Mouse (Mus musculus): ENCODE data around the gene Prelp. TPM values are rescaled to one million over a fixed set of nuclear protein-coding genes. Genes with fewer than 3 reads are reported as not detected.

The Prelp gene
- total and polyA plus RNA-seq, 3 experiments = not detected

DNA sequence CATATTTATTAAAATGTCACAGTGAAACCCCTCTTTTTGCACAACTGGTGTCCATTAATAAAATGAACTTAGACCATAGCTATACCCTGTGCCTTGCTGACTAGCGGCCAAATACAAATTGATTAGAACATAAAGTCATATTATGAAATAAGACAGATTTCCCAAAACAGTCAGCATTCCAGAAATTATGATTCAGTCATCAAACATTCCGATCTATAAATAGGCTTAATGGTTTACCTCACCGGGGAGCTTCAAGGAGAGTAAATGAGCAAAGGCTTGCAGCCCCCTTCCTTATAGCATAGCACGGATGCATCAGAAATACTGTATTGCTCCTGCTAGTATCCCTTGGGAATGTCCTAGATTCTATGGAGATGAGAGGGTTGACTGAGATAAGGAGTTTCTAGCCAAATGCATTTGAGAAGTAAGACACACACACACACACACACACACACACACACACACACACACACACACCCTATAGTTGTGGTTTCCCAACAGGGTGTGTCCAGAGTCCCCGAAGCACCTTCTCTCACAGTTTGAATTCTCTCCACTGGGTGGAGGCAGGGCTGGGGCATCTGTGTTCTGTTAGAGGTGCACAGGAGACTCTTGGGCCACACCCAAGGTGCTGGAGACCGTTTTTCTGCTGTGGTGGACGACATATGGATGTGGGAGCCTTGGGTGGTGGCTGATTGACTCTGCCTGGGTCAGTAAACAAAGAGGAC is 29.0 kb upstream of the Prelp start:
- H3K79me2 ChIP-seq (ENCODE audit: control insufficient read depth, insufficient read depth, low read length, poor library complexity) = no peaks in the 10 kb centered on the region
- peak overlapping the region; percentile 84 for H3K27ac ChIP-seq (ENCODE audit: control insufficient read depth, low read depth, low read length)
- peak overlapping the region; percentile 28 for H3K9ac ChIP-seq (ENCODE audit: control insufficient read depth, low read depth, low read length, poor library complexity, severe bottlenecking)
- H3K36me3 ChIP-seq (ENCODE audit: control insufficient read depth in 1 of 2, insufficient read depth in 2 of 2, low read length in 2 of 2) = peaks cover 0 to 37% of the 10 kb centered on the region in 2 experiments; a peak in 2 of 4 replicates
- H3K4me1 ChIP-seq (ENCODE audit: control insufficient read depth in 1 of 2, insufficient read depth in 2 of 2, low read length in 2 of 2) = peaks cover 24 to 40% of the 10 kb centered on the region in 2 experiments
- H3K4me3 ChIP-seq (ENCODE audit: control insufficient read depth in 1 of 2, insufficient read depth in 1 of 2, low read depth in 2 of 2, low read length in 2 of 2) = no peak overlapping the region
- no peaks in the 10 kb centered on the region for H3K27me3 ChIP-seq (ENCODE audit: control insufficient read depth in 1 of 2, insufficient read depth in 2 of 2, low read length in 2 of 2)
- no peaks in the 10 kb centered on the region for H3K9me3 ChIP-seq (replicated peaks; ENCODE audit: insufficient read depth, low read length)
- peak; percentile 87 for DNase-seq (ENCODE audit: low read depth, low spot score)
- TF ChIP-seq MAZ (IDR thresholded peaks at IDR 0.05; ENCODE audit: low read depth, low read length) (peak; percentile 64), JUND (IDR thresholded peaks at IDR 0.05; ENCODE audit: low read depth, low read length) (no peak), MAFK (IDR thresholded peaks at IDR 0.05; ENCODE audit: borderline replicate concordance, low read depth, low read length) (no peak), GATA1 (IDR thresholded peaks at IDR 0.05; ENCODE audit: low read depth, low read length) (peak; percentile 32; the same call in 1 of the 2 replicates), CTCF (IDR thresholded peaks at IDR 0.05 in 2 of 3, conservative IDR thresholded peaks at IDR 0.05 in 1 of 3; ENCODE audit: control insufficient read depth in 1 of 3, insufficient read depth in 1 of 3, low read depth in 2 of 3, low read length in 3 of 3, poor library complexity in 1 of 3, severe bottlenecking in 1 of 3) (peak in 2 of 3 experiments; percentile 9 to 11; a peak in 1 of 6 replicates), BHLHE40 (IDR thresholded peaks at IDR 0.05; ENCODE audit: borderline replicate concordance, low read depth, low read length) (peak; percentile 36; the same call in 1 of the 2 replicates), KAT2A (conservative IDR thresholded peaks at IDR 0.05; ENCODE audit: low read depth, low read length) (no peak), NELFE (IDR thresholded peaks at IDR 0.05; ENCODE audit: low read depth, low read length) (no peak), CHD1 (IDR thresholded peaks at IDR 0.05; ENCODE audit: low read depth, low read length) (no peak), ZKSCAN1 (IDR thresholded peaks at IDR 0.05; ENCODE audit: low read depth, low read length) (no peak), ZNF384 (IDR thresholded peaks at IDR 0.05; ENCODE audit: low read depth, low read length) (no peak), POLR2AphosphoS2 (IDR thresholded peaks at IDR 0.05; ENCODE audit: low read length) (no peak), POLR2AphosphoS5 (IDR thresholded peaks at IDR 0.05; ENCODE audit: borderline replicate concordance, low read depth, low read length) (no peak), RAD21 (IDR thresholded peaks at IDR 0.05; ENCODE audit: low read depth, low read length) (no peak), USF2 (IDR thresholded peaks at IDR 0.05; ENCODE audit: borderline replicate concordance in 1 of 2, insufficient read depth in 1 of 2, low read depth in 1 of 2, low read length in 2 of 2) (no peak), TCF12 (IDR thresholded peaks at IDR 0.05; ENCODE audit: low read depth, low read length) (peak; percentile 58), POLR2A (IDR thresholded peaks at IDR 0.05; ENCODE audit: control insufficient read depth in 1 of 2, insufficient read depth in 1 of 2, low read depth in 1 of 2, low read length in 2 of 2, poor library complexity in 1 of 2) (peak in 1 of 2 experiments; percentile 39; a peak in 1 of 4 replicates), MYC (IDR thresholded peaks at IDR 0.05; ENCODE audit: low read depth, low read length) (0 out of 2 replicates have a peak, but pooled peaks have one; percentile 40), MXI1 (IDR thresholded peaks at IDR 0.05; ENCODE audit: low read depth, low read length) (peak; percentile 50; the same call in 1 of the 2 replicates), MYB (IDR thresholded peaks at IDR 0.05; ENCODE audit: low read depth, low read length) (peak; percentile 48; the same call in 1 of the 2 replicates), EP300 (IDR thresholded peaks at IDR 0.05; ENCODE audit: low read depth in 1 of 2, low read length in 2 of 2) (peak; percentile 54 to 82), MEF2A (IDR thresholded peaks at IDR 0.05; ENCODE audit: extremely low read depth, insufficient replicate concordance, low read depth, low read length, poor library complexity, severe bottlenecking) (no peak), NRF1 (IDR thresholded peaks at IDR 0.05; ENCODE audit: insufficient read depth, low read depth, low read length, poor library complexity, severe bottlenecking) (0 out of 2 replicates have a peak, but pooled peaks have one; percentile 9), HCFC1 (IDR thresholded peaks at IDR 0.05; ENCODE audit: low read depth, low read length) (0 out of 2 replicates have a peak, but pooled peaks have one; percentile 40), USF1 (IDR thresholded peaks at IDR 0.05; ENCODE audit: low read depth, low read length) (no peak), E2F4 (IDR thresholded peaks at IDR 0.05; ENCODE audit: borderline replicate concordance, low read depth, low read length) (no peak), GABPA (IDR thresholded peaks at IDR 0.05; ENCODE audit: low read depth, low read length) (no peak), TAL1 (IDR thresholded peaks at IDR 0.05; ENCODE audit: low read length) (no peak), SIN3A (IDR thresholded peaks at IDR 0.05; ENCODE audit: low read length) (peak; percentile 37), CHD2 (IDR thresholded peaks at IDR 0.05; ENCODE audit: low read length) (no peak), UBTF (IDR thresholded peaks at IDR 0.05; ENCODE audit: borderline replicate concordance, insufficient read depth, low read depth, low read length) (no peak), RCOR1 (IDR thresholded peaks at IDR 0.05; ENCODE audit: low read depth, low read length) (peak; percentile 61), ZMIZ1 (IDR thresholded peaks at IDR 0.05; ENCODE audit: low read depth, low read length) (peak; percentile 55; the same call in 1 of the 2 replicates), SMC3 (IDR thresholded peaks at IDR 0.05; ENCODE audit: low read depth, low read length) (no peak), TBP (IDR thresholded peaks at IDR 0.05; ENCODE audit: low read depth, low read length) (peak; percentile 88)

Measured in MEL (cell line).